Mouse (Mus musculus): Measurements from ENCODE around the gene Slc7a9.

Slc7a9 gene

GRCm38 (mm10) chr7:35447996-35448846 lies at the start of gene Slc7a9:
Gene Slc7a9, plus strand, starts transcription at chr7:35448796.
- no peak for DNase-seq (ENCODE audit: low spot score in 2 of 2)

GRCm38 (mm10) chr7:35401169-35401568 lies 47.4 kb upstream of the Slc7a9 start:
- DNase-seq (ENCODE audit: low spot score in 2 of 2): no peak

DNA sequence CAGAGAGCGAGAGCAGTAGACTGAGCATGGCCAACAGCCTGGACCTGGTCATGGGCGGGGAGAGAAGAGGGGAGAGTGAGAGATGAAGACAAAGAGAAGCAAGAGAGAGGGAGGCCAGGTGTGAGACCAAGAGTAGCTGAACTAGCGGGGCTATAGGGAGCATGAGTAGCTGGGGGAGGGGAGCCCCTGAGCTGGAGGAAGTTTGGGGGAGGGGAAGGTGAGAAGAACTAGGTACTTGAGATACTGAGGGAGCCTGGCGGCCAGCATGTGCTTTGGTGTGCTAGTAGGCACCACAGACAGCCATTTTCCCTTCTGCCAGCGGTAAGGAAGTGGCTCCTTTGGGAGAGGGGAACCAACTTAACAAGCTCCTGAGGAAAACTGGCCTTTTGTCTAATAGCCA lies 33.4 kb upstream of the Slc7a9 start:
- no peak for DNase-seq (ENCODE audit: low spot score in 2 of 2)

GRCm38 (mm10) chr7:35415801-35416653 lies 32.6 kb upstream of the Slc7a9 start:
- DNase-seq (ENCODE audit: low spot score in 2 of 2): no peak

GRCm38 (mm10) chr7:35416654-35416948 lies 32.0 kb upstream of the Slc7a9 start:
- no peak for DNase-seq (ENCODE audit: low spot score in 2 of 2)

- DNase-seq (ENCODE audit: low spot score in 2 of 2): no peak
Measured at GRCm38 (mm10) chr7:35423071-35423470, 25.5 kb upstream of the Slc7a9 start.

- no peak for DNase-seq (ENCODE audit: low spot score in 2 of 2)
Measured at GRCm38 (mm10) chr7:35428146-35428545, 20.4 kb upstream of the Slc7a9 start.

- DNase-seq (ENCODE audit: low spot score in 2 of 2): no peak
Measured at GRCm38 (mm10) chr7:35435266-35435665, 13.3 kb upstream of the Slc7a9 start.

- DNase-seq (ENCODE audit: low spot score in 2 of 2): no peak
Measured at GRCm38 (mm10) chr7:35447501-35447900, 1.1 kb upstream of the Slc7a9 start.

DNA sequence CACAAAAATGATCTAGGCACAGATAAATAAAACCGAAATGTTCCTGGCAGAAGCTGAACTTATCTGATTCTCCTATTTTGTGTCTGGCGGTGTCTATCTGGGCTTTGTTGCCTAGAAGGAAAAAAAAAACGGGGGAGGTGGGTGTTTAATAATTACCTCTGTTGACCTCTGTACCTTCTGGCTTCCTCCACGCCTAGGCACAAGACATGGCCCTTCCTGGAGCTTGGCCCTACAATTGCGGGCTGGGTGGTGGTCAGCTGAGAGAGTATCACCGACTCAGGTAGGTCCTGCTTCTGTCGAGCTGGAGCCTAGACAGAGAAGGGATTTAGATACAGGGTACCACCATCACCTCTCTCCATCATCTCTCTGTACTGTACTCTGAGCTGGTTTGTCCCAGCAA lies 271 bp downstream of the Slc7a9 start:
- DNase-seq (ENCODE audit: low spot score in 2 of 2): no peak

DNA sequence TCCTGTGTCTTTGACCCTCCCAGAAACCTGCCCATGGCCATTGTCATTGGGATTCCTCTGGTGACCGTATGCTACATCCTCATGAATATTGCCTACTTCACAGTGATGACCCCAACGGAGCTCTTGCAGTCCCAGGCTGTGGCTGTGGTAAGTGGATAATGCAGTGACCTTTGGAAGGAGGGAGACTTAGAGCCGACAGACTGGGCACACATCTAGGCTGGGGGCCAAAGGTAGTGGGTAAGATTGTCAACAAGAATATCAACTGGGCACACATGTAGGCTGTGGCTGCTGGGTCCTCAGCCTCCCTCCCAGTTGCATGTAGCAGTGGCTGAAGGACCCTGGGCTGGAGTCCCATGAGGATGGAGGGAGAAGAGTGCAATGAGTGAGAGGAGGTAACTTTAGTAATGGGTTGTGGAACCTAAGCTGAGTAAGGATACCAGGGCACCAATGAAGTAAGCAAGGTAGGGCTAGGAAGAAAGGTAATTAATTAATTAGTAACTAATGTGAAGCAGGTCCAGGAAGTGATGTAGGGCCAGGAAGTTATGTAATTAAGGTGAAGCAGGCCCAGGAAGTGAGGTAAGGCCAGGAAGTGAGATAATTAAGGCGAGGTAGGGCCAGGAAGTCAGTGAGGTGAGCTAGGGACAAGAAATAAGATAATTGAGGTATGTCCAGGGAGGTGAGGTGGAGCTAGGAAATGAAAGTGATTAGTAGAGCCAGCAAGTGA lies 7.7 kb downstream of the Slc7a9 start:
- no peak for DNase-seq (ENCODE audit: low spot score in 2 of 2)

- DNase-seq (ENCODE audit: low spot score in 2 of 2): no peak
Measured at GRCm38 (mm10) chr7:35460971-35461370, 12.4 kb downstream of the Slc7a9 start.

GRCm38 (mm10) chr7:35465027-35465426 lies 16.4 kb downstream of the Slc7a9 start:
- no peak for DNase-seq (ENCODE audit: low spot score in 2 of 2)

DNA sequence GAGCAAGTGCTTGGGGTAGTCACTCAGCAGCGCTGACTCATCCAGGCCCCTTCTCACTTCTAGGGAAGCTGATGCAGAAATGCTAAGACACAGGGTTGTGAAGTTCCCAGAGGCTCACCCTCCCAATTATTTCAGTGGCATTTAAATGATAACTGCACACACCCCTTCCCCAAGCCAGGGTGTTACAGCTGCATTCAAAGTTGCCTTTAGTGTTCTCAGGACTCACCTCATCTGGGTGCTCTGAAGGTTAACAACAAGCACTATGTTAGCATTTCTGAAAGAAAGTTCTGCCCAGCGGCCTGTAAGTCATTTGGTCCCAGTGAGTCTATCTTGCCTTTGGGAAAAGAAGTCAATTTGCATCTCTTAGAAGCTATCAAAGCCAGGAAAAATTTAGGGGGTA lies 19.3 kb downstream of the Slc7a9 start:
- no peak for DNase-seq (ENCODE audit: low spot score in 2 of 2)

- DNase-seq (ENCODE audit: low spot score in 2 of 2): no peak
Measured at GRCm38 (mm10) chr7:35470794-35471193, 22.2 kb downstream of the Slc7a9 start.

GRCm38 (mm10) chr7:35476457-35476856 lies 27.9 kb downstream of the Slc7a9 start:
- DNase-seq (ENCODE audit: low spot score in 2 of 2): no peak

DNA sequence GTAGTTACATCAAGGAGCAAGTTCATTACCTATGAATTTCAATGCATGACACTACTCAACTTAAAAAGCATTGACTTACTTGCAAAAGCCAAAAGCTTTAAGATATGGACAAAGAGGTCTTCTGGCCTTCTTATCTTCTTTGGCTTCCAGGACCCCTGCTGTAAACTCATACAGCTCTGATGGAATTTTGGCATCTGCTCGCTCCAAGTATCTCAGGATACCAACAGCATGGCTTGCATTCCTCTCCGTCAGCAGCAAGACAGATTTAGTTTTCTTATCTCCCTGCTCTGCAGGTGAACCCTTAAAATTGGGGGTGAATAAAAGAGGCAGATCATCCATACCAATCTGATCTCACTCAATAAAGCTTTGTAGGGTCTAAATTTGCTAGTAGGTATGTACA lies 36.5 kb downstream of the Slc7a9 start:
- no peak for DNase-seq (ENCODE audit: low spot score in 2 of 2)

- DNase-seq (ENCODE audit: low spot score in 2 of 2): no peak
Measured at GRCm38 (mm10) chr7:35486553-35486952, 38.0 kb downstream of the Slc7a9 start.

- no peak for DNase-seq (ENCODE audit: low spot score in 2 of 2)
Measured at GRCm38 (mm10) chr7:35490186-35490585, 41.6 kb downstream of the Slc7a9 start.

DNA sequence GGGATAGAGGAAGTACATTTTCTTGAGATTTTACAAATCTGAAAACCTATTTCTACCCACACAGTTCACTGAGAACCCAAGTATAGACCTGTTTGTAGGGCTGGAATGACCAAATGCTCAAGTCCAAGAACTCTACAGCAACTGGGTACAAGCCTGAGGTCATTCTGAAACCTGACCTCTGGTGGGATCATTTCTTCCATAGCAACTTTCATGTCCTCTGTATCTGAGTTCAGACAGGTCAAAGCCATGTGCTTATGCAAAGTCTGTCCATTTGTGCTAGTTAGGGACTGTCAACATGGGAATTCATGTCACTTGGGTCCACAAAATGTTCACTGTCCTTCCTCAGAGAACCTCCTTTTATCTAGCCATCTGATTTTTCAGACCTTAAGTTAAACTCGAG lies 42.4 kb downstream of the Slc7a9 start:
- DNase-seq (ENCODE audit: low spot score in 2 of 2): no peak

- peak in 1 of 2 experiments; percentile 7 for DNase-seq (ENCODE audit: low spot score in 2 of 2)
Measured at GRCm38 (mm10) chr7:35497516-35497915, 48.9 kb downstream of the Slc7a9 start.

GRCm38 (mm10) chr7:35501995-35502394 lies 53.4 kb downstream of the Slc7a9 start:
- DNase-seq (ENCODE audit: low spot score in 2 of 2): no peak
